Mouse (Mus musculus) thymus, postnatal 0 days (tissue): ENCODE data around the gene Smg1. TPM values are rescaled to one million over a fixed set of nuclear protein-coding genes. Genes with fewer than 3 reads are reported as not detected.
"Not testable (repeated sequence)": the region's sequence is repeated elsewhere in the genome, so short reads cannot be mapped to it uniquely, and the experiment has no call there.

Source experiments
- DNase-seq: peaks from one replicate; pipeline ENCODE4 v3.0.0-alpha.2; 2015; ENCODE audit warnings: low spot score
- polyA plus RNA-seq: library from polyadenylated mRNA; unstranded; fragments of >200 nt; fragmentation: Nextera tagmentation; extraction: Ambion mirVana; gene quantifications from 2 replicates; pipeline ENCODE4 v1.2.1, GENCODE M21; 2015

Gene Smg1
- polyA plus RNA-seq, 1 experiment from 2014 or later = 31.4 TPM

GRCm38 (mm10) chr7:118250482-118251160 lies 7.2 kb upstream of the Smg1 start:
- DNase-seq = no peak

- no peak for DNase-seq
Measured at GRCm38 (mm10) chr7:118249563-118249962, 6.1 kb upstream of the Smg1 start.

- DNase-seq = no peak
Measured at GRCm38 (mm10) chr7:118248069-118248468, 4.6 kb upstream of the Smg1 start.

- no peak for DNase-seq
Measured at GRCm38 (mm10) chr7:118245260-118245659, 1.8 kb upstream of the Smg1 start.

GRCm38 (mm10) chr7:118242911-118243412 lies 508 bp downstream of the Smg1 start:
- no peak for DNase-seq

- no peak for DNase-seq
Measured at GRCm38 (mm10) chr7:118242309-118242708, 1.2 kb downstream of the Smg1 start.

GRCm38 (mm10) chr7:118240402-118240801 lies 3.1 kb downstream of the Smg1 start:
- DNase-seq = no peak

- no peak for DNase-seq
Measured at GRCm38 (mm10) chr7:118239996-118240395, 3.5 kb downstream of the Smg1 start.

- no peak for DNase-seq
Measured at GRCm38 (mm10) chr7:118236949-118237348, 6.5 kb downstream of the Smg1 start.

- no peak for DNase-seq
Measured at GRCm38 (mm10) chr7:118234236-118234635, 9.2 kb downstream of the Smg1 start.

- no peak for DNase-seq
Measured at GRCm38 (mm10) chr7:118232613-118233012, 10.9 kb downstream of the Smg1 start.

GRCm38 (mm10) chr7:118219777-118220176 lies 23.7 kb downstream of the Smg1 start:
- no peak for DNase-seq

GRCm38 (mm10) chr7:118206396-118206795 lies 37.1 kb downstream of the Smg1 start:
- no peak for DNase-seq

GRCm38 (mm10) chr7:118195756-118196155 lies 47.7 kb downstream of the Smg1 start:
- DNase-seq = no peak

- DNase-seq = no peak
Measured at GRCm38 (mm10) chr7:118185878-118186277, 57.6 kb downstream of the Smg1 start.

GRCm38 (mm10) chr7:118184604-118185003 lies 58.9 kb downstream of the Smg1 start:
- no peak for DNase-seq

- no peak for DNase-seq
Measured at GRCm38 (mm10) chr7:118181123-118181522, 62.3 kb downstream of the Smg1 start.

- DNase-seq = no peak
Measured at GRCm38 (mm10) chr7:118179782-118180181, 63.7 kb downstream of the Smg1 start.

GRCm38 (mm10) chr7:118175821-118176355 lies 67.6 kb downstream of the Smg1 start:
- no peak for DNase-seq

GRCm38 (mm10) chr7:118170125-118170524 lies 73.3 kb downstream of the Smg1 start:
- DNase-seq = not testable (repeated sequence)

- DNase-seq = no peak
Measured at GRCm38 (mm10) chr7:118163006-118163405, 80.5 kb downstream of the Smg1 start.

- DNase-seq = no peak
Measured at GRCm38 (mm10) chr7:118160121-118160520, 83.3 kb downstream of the Smg1 start.

GRCm38 (mm10) chr7:118156461-118156860 lies 87.0 kb downstream of the Smg1 start:
- DNase-seq = no peak
